Mouse (Mus musculus) forebrain, embryonic 16.5 days (tissue): Measurements from ENCODE around the gene Aim2. TPM values are rescaled to one million over a fixed set of nuclear protein-coding genes. Genes with fewer than 3 reads are reported as not detected.

Experiments
- ATAC-seq: fragments of 200-750 bp; cut with Nextera tagmentation; 2 replicates; pipeline ENCODE4 v1.8.0; 2017; ENCODE audit warnings: mild to moderate bottlenecking, moderate library complexity
- H3K27ac ChIP-seq: fragments of 300-500 bp; sonication (generic); 2 replicates; pipeline ENCODE4 v1.5.1; 2014; ENCODE audit warnings: low read length, control low read depth
- H3K27me3 ChIP-seq: fragments of 300-500 bp; sonication (generic); replicated peaks from 2 replicates; pipeline ENCODE4 v1.6.1; 2014; ENCODE audit warnings: low read length; ENCODE audit not compliant: control insufficient read depth, insufficient read depth
- H3K36me3 ChIP-seq: fragments of 300-500 bp; sonication (generic); 2 replicates; pipeline ENCODE4 v1.6.1; 2014; ENCODE audit not compliant: control insufficient read depth, insufficient read depth
- H3K4me1 ChIP-seq: fragments of 300-500 bp; sonication (generic); replicated peaks from 2 replicates; pipeline ENCODE4 v1.6.1; 2014; ENCODE audit warnings: low read length; ENCODE audit not compliant: control insufficient read depth, insufficient read depth
- H3K4me2 ChIP-seq: fragments of 300-500 bp; sonication (generic); 2 replicates; pipeline ENCODE4 v1.6.1; 2014; ENCODE audit warnings: mild to moderate bottlenecking, low read length, control low read depth
- H3K4me3 ChIP-seq: fragments of 300-500 bp; sonication (generic); replicated peaks from 2 replicates; pipeline ENCODE4 v1.5.1; 2014; ENCODE audit warnings: mild to moderate bottlenecking, low read length, control low read depth
- H3K9ac ChIP-seq: fragments of 300-500 bp; sonication (generic); replicated peaks from 2 replicates; pipeline ENCODE4 v1.6.1; 2014; ENCODE audit warnings: low read depth, low read length, control low read depth
- H3K9me3 ChIP-seq: fragments of 300-500 bp; sonication (generic); 2 replicates; pipeline ENCODE4 v1.6.1; 2016; ENCODE audit warnings: low read length; ENCODE audit not compliant: control insufficient read depth
- WGBS: fragments of 180-500 bp; shearing (Covaris S2); extraction: QIAGEN DNeasy Blood & Tissue Kit; methylation state at CpG from one replicate; pipeline ENCODE4 v1.1.7; 2014; 5-methylcytosine and 5-hydroxymethylcytosine counted together
- polyA plus RNA-seq: library from polyadenylated mRNA; unstranded; fragments of >200 nt; fragmentation: Nextera tagmentation; extraction: Ambion mirVana; gene quantifications from 2 replicates; pipeline ENCODE4 v1.2.1, GENCODE M21; 2015

The Aim2 gene
- polyA plus RNA-seq, 1 experiment from 2014 or later: 4.0 TPM

DNA sequence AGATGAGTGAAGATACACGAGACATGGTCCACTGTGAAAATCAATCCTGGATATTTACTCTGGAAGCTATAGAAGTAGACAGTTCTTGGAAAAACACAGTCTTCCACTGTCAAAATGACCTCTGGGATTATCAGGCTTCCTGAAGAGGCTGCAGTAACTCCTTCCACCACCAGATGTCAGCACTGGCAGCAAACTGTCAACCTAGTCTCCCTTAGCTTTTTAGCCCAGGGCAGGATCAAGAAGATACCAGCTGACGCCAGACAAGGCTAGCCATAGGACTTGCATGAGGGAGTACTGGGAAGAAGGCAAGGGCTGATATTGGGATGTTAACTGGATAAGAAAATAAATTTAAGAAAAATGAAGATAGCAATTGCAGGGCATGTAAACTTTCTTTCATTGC lies 11.1 kb upstream of the Aim2 start:
- peak; percentile 45 for ATAC-seq
- peaks cover 20% of the 10 kb centered on the region; the same call in 1 of the 2 replicates for H3K36me3 ChIP-seq
- peaks cover 6% of the 10 kb centered on the region for H3K4me1 ChIP-seq
- no peak overlapping the region for H3K27ac ChIP-seq
- no peaks in the 10 kb centered on the region for H3K9me3 ChIP-seq
- H3K4me3 ChIP-seq: no peak overlapping the region
- no peak overlapping the region for H3K4me2 ChIP-seq
- 11% methylated on average over 2 of the region's 2 CpGs for WGBS
- H3K9ac ChIP-seq: no peak overlapping the region
- H3K27me3 ChIP-seq: no peaks in the 10 kb centered on the region

DNA sequence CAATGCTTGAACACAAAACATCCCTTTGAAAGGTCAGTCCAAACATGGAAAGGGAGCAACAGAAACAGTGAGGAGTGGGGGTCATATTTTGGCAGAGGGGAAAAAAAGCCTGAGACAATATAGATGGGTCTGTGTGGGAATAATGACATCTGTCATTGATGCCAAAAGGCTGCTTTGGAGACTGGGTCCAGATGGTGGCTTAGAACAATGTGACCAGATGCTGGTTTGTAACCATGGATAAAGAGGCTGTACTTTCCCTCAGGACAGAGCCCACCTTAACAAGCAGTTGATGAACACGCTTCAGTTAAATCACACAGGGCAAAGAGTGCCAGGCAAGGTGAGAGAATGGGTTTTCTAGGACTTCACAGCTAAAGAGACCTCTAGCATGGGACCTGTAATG lies 8.3 kb upstream of the Aim2 start:
- peaks cover 6% of the 10 kb centered on the region for H3K4me1 ChIP-seq
- 38% methylated on average over 1 of the region's 1 CpGs for WGBS
- H3K9me3 ChIP-seq: no peaks in the 10 kb centered on the region
- H3K4me2 ChIP-seq: no peak overlapping the region
- ATAC-seq: peak; percentile 41
- H3K9ac ChIP-seq: no peak overlapping the region
- no peak overlapping the region for H3K4me3 ChIP-seq
- H3K27me3 ChIP-seq: no peaks in the 10 kb centered on the region
- H3K27ac ChIP-seq: no peak overlapping the region
- peaks cover 28% of the 10 kb centered on the region; the same call in 1 of the 2 replicates for H3K36me3 ChIP-seq

- H3K4me3 ChIP-seq: no peak overlapping the region
- WGBS: 11% methylated on average over 3 of the region's 3 CpGs
- peaks cover 6% of the 10 kb centered on the region for H3K4me1 ChIP-seq
- ATAC-seq: peak; percentile 56; the same call in 1 of the 2 replicates
- H3K27me3 ChIP-seq: no peaks in the 10 kb centered on the region
- H3K9me3 ChIP-seq: no peaks in the 10 kb centered on the region
- H3K9ac ChIP-seq: no peak overlapping the region
- no peak overlapping the region for H3K27ac ChIP-seq
- H3K4me2 ChIP-seq: no peak overlapping the region
- peaks cover 24% of the 10 kb centered on the region; the same call in 1 of the 2 replicates for H3K36me3 ChIP-seq
These were observed 6.7 kb upstream of the Aim2 start for GRCm38 (mm10) chr1:173343934-173344333.

- no peak overlapping the region for H3K9ac ChIP-seq
- no peak overlapping the region for H3K4me3 ChIP-seq
- no peak for ATAC-seq
- peaks cover 11% of the 10 kb centered on the region for H3K4me1 ChIP-seq
- WGBS: 93% methylated on average over 4 of the region's 4 CpGs
- no peaks in the 10 kb centered on the region for H3K9me3 ChIP-seq
- H3K27ac ChIP-seq: no peak overlapping the region
- peaks cover 24% of the 10 kb centered on the region; the same call in 1 of the 2 replicates for H3K36me3 ChIP-seq
- no peaks in the 10 kb centered on the region for H3K27me3 ChIP-seq
- H3K4me2 ChIP-seq: no peak overlapping the region
These were observed 5.6 kb upstream of the Aim2 start for GRCm38 (mm10) chr1:173345112-173345511.

GRCm38 (mm10) chr1:173348527-173348926 lies 2.2 kb upstream of the Aim2 start:
- Histone ChIP-seq H3K36me3 (peaks cover 14% of the 10 kb centered on the region; the same call in 1 of the 2 replicates), H3K4me3 (no peak overlapping the region), H3K4me2 (no peak overlapping the region), H3K9ac (no peak overlapping the region), H3K27me3 (no peaks in the 10 kb centered on the region), H3K27ac (no peak overlapping the region), H3K9me3 (no peaks in the 10 kb centered on the region), H3K4me1 (peaks cover 15% of the 10 kb centered on the region)
- WGBS: 20% methylated on average over 1 of the region's 1 CpGs
- ATAC-seq: no peak

DNA sequence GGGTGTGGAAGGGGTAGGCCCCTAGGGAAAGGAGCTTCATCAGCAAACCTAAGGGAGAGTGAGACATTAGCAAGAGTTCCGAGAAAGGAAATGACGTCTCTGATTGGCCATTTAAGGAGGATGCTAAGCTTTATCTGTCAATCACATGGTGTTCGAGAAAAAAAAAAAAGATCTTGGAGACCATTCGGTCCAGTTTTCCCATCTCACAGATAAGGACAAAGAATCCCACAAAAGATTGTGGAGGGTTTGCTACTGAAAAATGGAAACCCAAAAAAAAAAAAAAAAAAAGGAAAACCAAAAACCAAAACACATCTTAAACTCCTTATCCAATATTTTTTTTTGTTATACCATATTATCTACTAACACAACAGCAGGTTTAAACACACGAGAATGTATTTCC lies 1.5 kb upstream of the Aim2 start:
- no peaks in the 10 kb centered on the region for H3K9me3 ChIP-seq
- peaks cover 10% of the 10 kb centered on the region for H3K4me1 ChIP-seq
- no peak overlapping the region for H3K9ac ChIP-seq
- no peak overlapping the region for H3K4me2 ChIP-seq
- H3K4me3 ChIP-seq: no peak overlapping the region
- no peak overlapping the region for H3K27ac ChIP-seq
- 37% methylated on average over 5 of the region's 5 CpGs for WGBS
- ATAC-seq: no peak
- H3K36me3 ChIP-seq: peaks cover 8% of the 10 kb centered on the region; the same call in 1 of the 2 replicates
- no peaks in the 10 kb centered on the region for H3K27me3 ChIP-seq

GRCm38 (mm10) chr1:173349946-173350345 lies 733 bp upstream of the Aim2 start:
- H3K4me1 ChIP-seq: peaks cover 9% of the 10 kb centered on the region
- no peak overlapping the region for H3K27ac ChIP-seq
- H3K9ac ChIP-seq: peak overlapping the region; percentile 43; the same call in 1 of the 2 replicates
- peak overlapping the region; percentile 34 for H3K4me3 ChIP-seq
- ATAC-seq: peak; percentile 90
- WGBS: 1% methylated on average over 6 of the region's 6 CpGs
- no peaks in the 10 kb centered on the region for H3K27me3 ChIP-seq
- H3K36me3 ChIP-seq: peaks cover 8% of the 10 kb centered on the region; the same call in 1 of the 2 replicates
- H3K9me3 ChIP-seq: no peaks in the 10 kb centered on the region
- H3K4me2 ChIP-seq: peak overlapping the region; percentile 47

DNA sequence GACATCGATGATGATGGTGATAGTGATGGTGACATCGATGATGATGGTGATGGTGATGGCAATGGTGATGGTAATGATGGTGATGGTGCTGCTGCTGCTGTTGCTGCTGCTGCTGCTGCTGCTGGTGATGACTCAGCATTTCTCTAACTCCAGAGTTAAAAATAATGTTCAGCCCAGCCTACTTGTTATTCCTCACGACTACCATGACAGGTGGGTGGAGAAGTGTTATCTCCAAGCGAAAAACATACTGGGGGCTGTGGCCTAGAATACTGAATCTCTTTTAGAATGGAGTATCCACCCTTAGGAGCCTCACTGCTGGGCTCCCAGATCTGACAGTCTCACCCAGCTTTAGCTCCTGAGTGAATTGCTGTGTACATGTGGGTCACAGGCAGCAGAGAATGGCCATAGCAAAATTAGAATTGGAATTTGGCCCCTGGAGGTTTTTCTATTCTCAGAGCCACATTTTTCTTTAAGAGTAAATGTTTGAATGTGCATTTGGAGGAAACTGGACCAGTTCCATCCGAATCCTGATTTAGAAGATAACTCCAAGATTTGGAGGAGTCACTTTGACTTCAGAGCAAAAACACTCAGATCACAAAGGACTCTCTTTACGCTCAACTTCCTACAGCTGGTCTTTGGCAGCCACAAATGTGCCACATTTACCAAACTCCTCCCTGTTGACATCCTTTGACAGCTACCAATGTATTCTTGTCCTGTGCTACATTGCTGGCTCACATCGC lies 4.6 kb downstream of the Aim2 start:
- Histone ChIP-seq H3K27me3 (no peaks in the 10 kb centered on the region), H3K36me3 (no peaks in the 10 kb centered on the region), H3K9ac (no peak overlapping the region), H3K27ac (no peak overlapping the region), H3K9me3 (no peaks in the 10 kb centered on the region), H3K4me2 (no peak overlapping the region), H3K4me3 (no peak overlapping the region), H3K4me1 (peaks cover 17% of the 10 kb centered on the region)
- 72% methylated on average over 7 of the region's 7 CpGs for WGBS
- no peak for ATAC-seq

DNA sequence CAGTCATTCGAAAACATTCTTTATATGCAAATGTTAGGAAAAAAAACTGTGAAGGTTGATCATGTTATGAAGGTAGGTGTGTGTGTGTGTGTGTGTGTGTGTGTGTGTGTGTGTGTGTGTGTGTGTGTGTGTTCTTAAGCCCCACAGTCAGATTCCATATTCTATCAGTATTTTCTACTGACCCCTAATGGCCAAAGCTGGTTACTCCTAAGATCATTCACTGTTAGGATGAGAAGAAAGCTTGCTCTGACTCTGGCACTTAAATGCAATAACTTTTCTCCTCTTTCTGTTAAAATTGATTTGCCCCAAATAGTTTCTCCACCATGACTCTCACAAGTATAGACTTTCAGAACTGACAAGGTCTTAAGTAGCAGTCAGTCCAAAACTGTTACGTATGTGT lies 6.0 kb downstream of the Aim2 start:
- no peak for ATAC-seq
- Histone ChIP-seq H3K4me3 (no peak overlapping the region), H3K4me2 (no peak overlapping the region), H3K4me1 (peaks cover 15% of the 10 kb centered on the region), H3K9me3 (no peaks in the 10 kb centered on the region), H3K27ac (no peak overlapping the region), H3K9ac (no peak overlapping the region), H3K36me3 (no peaks in the 10 kb centered on the region), H3K27me3 (no peaks in the 10 kb centered on the region)
- WGBS: 90% methylated on average over 2 of the region's 2 CpGs
